Mouse (Mus musculus) spleen, postnatal 10 days (tissue): Measurements from ENCODE around the gene Adat3.

Source experiments
- DNase-seq, 2 experiments: peaks; one replicate each; pipeline ENCODE4 v3.0.0; 2021 to 2022; ENCODE audit warnings: low spot score in 2 of 2

Gene Adat3

DNA sequence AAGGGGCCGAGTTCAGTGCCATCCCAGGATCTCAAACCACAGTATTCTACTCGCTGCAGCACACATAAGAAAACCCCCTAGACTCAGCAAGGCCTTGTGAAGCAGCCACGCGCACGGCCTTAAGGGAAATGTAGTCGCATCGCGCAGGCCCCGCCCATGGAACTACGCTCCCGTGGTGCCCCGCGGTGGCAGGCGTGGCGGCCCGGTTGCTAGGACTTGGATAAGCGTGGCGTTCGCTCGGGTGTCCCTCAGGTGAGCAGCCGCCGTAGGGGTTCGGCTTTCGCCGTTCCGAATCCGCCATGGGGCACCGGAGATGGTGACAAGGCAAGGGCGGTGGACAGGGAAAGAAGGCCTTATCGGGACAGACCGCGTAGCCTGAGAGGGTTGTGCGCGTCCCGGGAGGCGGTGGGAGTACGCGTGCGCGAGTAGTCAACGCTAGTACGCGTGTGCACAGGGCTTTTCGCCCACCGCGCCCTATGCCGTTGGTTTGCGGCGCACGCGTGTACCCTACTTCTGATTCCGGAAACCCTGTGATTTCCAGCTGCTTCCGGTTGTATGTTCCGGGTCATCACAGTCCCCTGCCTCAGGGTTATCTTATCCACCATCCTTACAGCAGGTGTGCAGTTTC, at the start of gene Adat3, which contains the start of gene Scamp4:
TSS of gene Adat3 (plus strand) at position 183 of the 628 bp plus-strand sequence.
TSS of gene Scamp4 (plus strand) at position 175 of the 628 bp plus-strand sequence.
- peak; percentile 95 to 96 for DNase-seq

DNA sequence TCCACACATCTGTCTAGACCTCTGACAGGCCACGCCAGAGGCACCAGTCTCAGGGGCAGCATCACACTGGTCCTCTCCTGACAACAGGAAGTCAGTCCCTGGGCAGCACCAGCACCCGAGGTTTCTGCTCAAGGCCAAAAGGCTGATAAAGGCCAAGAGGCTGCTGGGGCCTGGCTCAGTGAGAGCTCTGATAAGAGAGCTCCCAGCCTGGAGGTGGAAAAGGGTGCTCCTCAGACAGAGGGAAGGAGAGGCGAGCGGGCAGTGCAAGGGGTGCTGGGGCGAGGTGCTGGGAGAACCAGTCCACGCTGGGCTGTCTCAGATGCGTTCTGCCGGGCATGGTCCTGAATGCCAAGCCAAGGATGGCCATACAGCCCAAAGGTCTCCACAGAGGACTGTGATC, 49.1 kb upstream of the Adat3 start:
- DNase-seq, result peak; percentile 57 to 77

DNA sequence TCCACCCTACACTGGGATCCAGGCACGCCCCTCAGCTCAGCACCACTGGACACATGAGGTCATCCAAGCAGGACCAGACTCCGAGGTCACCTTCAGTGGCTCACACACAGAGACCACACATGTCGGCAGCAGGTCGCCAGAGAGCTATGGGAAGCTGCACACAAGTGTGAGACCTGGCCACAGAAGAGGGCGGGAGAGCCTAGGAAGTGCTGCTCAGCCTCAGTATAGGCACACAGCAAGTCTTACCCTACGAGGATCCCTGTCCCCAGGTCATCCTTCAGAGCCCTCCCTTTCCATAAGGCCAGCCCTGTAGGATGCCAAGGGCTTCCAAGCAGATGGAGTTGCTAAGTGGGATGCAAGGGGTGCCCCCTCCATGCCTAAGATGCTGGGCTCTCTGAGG, 48.7 kb upstream of the Adat3 start:
- DNase-seq, result no peak

DNA sequence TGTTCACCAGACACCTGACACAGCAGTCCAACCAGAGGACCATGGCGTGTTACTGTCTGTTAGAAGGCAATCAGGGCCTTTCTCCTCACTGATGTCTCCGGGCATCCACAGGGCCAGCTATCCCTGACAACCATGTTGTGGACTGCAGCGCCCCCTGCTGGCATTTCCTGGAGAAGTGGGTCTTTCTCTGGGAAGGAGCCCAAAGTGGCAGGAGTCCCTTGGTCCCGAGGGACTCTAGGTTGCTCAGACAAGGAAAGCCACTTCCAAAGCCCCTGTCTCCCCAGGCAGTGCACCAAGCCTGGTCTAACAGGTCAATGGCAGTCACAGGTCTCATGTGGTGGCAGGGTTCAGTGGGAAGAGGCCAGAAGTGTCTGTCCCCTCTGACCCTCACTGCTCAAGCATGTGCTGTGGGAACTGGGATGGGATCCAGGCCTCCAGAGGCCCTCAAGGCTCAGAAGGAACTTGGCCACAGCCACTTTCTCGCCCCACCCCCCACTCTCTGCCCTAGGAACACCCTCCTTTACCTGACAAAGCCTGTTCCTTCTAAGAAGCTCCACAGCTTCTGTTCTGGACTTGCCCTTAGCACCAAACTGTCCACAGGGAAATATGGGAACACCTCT, 45.2 kb upstream of the Adat3 start:
- peak; percentile 89 to 92 for DNase-seq

DNA sequence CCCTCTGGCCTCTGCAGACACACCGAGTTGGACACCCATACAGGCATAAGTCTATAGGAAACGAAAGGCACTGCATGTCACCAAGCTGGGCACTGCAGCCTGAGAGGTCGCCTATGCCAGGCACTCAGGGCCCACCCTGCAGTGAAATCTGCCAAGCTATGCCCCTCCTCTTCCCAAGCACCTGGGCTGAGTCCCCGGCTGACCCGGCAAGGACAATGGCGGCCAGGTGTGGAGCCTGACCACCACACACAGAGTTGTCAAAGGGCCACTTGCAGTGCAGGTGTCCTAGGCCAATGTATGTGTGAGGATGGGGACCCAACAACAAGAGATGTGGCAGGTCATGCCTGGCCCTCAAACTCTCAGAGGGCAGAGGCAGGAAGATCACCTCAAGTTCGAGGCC, 43.2 kb upstream of the Adat3 start:
- DNase-seq, result no peak

DNA sequence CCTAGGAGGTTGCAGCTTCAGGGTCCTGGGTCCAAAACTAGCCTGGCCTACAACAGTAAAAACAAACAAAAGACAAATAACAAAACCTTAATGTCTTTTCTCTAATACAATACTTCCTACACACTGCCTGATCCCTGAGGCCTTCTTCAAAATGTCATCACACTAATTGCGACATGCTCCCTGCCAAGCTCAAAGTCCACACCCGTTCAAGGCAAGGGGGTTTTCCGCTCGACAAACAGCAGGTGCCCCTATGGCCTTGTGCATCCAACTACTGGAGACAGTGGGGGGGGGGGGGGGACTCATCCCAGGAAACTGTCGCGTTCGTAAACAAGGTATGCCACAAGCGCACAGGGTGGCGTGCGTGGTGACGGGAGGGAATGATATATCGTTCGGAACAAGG, 42.1 kb upstream of the Adat3 start:
- no peak for DNase-seq

DNA sequence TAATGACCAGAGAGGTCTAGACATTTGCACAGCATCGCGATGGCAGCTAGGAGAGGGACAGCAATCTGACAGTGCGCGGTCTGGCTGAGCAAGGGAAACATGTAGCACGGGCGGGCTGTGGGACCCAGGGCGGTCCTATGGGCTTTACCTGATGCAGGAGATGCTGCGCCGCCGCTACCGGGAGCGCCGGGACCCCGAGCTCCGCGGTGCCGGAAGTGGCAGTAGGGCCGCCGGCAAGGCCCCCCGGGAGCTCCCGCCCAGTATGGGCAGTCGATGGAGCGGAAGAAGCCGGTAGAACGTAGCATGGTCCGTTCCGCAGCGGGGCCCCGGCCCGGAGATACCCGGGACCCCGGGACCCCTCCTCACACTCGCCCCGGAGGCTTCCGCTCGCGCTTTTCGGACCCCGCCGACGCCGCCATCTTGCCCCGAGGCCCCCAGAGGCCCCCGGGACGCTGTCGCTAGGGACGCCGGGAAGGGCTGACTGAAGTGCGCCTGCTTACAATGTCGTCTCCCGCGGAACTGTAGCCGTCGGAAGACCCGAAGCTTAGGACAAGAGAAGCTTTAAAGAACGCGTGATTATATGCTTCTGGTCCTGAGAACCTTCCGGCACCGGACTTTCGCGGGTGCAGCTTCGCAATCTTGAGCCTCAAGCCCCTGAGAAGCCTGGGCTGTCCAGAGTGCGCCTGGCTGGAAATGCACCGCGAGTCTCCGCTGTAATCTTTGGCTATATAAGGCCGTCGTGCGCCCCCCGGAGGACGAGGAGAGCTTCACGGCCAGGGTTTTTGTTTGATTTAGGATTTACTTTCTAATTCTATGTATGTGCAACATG, 41.4 kb upstream of the Adat3 start, which contains the start of gene Rexo1:
TSS of gene Rexo1 (minus strand) at position 445 of the 829 bp plus-strand sequence.
- peak; percentile 94 to 98 for DNase-seq

DNA sequence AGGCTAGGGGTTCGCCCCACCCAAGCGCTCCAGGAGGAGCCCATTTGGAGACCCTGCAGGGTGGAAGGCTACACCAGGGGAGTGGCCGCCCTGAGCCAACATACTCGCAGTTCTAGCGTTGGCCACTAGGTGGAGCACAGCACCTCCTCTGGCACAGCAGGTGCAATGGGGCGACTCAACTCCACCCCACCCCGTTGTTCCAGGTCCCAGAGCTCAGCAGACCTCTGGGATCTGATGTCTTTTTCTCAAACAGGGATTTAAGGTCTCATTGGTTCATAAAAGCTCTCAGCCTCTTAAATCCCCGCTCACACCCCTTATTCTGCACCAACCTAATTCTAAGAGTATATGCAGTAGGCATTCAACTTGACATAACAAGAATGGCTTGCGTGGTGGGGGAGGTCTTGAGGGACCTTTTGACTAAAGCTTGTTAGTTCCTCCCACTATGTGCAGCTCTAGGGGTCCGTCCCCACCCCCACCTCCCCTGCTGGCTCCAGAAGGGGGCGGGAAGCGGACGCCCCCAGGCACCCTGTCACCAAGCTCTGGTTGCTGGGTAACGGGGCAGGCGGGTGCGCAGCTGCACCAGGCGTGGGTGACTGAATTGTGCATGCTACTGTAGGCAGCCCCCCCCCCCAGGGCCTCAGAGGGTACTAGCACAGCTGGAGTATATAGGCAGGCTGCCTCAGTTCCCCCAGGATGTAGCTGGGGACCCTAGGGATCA, 36.1 kb upstream of the Adat3 start:
- peak; percentile 94 for DNase-seq

DNA sequence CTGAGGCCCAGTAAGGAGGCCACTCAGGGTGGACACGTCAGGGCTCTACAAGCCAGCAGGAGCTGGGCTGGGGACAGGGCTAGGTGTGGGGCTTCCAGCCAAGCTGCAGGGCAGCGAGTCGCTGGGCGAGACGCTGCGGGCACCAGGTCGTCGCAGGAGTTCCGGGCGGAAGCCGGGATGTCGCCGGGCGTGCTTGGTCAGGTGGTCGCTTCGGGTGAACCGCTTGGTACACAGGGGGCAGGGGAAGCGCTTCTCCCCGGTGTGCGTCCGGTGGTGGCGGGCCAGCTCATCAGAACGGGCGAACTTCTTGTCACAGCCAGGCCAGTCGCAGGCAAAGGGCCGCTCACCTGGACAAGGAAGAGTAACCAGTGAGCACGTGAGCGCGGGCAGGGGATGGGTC, 33.8 kb upstream of the Adat3 start:
- DNase-seq, result no peak

DNA sequence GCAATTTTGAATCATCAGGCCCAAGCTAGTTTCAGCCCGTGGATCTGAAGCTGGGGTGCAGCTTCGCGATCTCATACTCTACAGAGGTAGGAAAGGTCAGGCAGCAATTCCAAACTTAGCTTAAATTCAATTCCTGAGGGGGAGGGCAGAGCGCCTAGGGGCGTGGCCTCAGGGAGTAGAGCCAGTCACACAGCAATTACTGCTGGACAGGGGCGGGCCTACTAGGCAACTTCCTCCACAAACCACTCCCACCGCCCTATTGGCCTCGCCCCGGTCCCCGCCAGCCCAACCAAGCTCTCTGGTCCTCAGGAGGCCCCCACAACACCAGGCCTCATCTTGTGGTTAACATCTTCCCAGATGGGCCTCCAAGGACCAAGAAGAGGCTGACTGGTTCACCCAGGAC, 33.0 kb upstream of the Adat3 start:
- DNase-seq, result peak; percentile 86 to 93

DNA sequence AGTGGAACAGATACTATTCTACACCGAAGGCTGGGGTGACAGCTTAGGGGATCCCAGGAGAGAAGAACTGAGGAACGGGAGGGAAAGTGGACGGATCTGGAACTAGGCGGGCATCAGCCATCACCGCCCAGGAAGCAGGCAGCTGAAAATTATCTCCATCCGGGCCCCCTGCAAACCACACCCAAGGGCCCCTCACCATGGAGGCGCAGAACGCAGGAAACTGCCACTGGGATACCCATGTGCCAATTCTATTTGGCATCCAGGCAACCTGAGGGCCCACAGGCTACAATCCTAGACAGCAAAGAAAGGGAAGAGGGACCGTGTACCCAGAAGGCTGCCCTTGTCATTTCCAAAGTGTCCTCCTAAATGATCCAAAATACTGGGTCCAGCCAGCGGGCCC, 32.3 kb upstream of the Adat3 start:
- peak; percentile 42 to 54 for DNase-seq

DNA sequence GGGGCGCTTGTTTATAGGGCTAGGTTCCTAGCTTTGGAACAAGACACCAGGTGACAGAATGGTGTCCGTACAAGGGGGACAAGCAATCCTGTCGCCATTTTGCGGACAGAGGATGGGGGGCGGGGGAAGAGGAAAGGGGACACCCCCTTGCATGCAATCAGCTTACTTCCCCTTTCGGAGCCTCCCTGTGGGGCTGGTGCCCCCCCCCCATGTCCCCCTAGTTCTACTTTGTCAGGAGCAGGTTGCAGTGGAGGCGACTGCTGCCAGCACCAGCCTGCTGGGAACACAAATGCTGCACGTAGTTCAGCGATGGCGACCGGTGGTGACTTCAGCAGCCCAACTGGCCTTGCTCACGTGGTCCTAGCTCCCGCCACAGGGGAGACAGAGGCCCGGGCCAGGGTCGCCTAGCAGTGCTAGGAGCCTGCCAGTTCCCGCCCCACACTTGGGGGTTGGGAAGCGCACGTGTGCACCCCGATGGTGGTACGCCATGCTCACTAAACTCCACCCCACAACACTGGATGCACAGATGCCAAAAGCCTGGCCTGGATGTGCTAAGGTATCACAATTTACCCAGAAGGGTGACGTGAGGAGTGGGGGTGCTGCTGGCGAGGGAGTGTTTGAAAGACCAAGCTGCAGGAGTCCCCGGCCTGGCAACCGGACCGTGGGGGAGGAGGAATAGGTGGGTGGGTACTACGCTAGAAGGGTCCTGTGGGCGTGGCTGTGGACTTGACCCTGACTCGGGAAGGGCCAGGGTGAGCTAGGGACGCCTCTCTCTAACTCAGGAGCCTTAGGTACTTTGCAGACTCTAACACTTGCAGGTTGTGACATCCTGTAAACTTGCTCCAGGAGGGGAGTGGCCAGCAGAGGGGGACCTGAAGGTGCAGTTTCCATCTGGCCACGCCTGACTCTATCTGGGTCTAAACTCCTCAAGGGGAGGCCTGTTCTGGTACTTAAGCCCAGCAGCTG, 31.5 kb upstream of the Adat3 start:
- DNase-seq, result peak; percentile 59 to 63

DNA sequence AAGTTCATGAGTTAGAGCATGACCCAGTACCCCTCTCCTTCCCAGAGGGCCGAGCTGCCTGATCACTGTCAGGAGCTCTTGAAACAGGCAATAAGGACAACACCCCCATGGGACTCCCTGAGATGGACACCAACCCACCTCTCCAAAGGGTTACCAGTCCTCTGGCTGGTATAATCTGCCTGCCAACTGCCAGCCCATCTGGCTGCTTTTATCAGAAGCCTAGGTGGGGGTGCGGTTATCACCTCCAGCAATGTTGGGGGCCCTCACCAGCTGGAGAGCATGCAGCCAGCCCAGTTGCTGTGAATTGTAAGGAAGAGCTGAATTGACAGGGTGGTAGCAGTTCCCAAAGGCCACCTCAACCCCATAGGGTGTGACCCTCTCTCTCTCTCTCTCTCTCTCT, 30.2 kb upstream of the Adat3 start:
- DNase-seq, result peak; percentile 68

DNA sequence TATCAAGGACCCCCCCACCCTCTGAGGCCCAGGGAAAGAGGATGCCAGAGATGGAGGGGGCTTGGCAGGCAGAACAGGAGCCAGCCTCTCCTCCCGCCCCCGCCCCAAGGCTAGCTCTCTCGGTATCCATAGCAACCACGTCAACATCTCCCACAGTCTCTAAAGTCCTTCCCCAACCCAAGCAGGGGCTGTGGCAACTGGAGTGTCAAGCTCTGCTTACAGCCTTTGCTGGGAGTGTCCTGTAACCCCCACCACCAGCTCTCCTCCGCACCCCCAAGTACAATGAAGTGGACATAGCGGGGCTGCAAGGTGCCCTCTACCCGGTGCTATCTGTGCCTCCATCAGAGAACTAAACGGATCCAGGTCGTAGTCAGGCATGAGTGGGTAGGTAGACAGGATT, 28.7 kb upstream of the Adat3 start:
- DNase-seq, result no peak

DNA sequence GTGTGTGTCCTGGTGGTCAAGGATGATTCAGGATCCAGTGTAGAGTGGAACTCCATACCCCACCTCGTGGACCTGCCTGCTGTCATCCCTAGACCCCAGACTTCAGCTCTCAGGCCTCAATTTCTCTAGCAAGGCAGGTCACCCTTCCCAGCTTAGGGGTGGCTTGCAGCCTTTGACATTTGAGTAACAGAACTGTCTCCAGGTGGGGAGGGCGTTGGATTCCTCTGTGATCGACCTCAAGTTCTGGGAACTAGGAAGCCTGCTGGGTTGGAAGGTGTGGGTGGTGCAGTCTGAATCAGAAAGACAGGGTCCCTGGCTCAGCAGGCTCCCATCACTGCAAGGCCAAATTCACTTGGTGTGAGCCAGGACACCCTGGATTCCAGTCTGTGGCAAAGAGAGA, 27.8 kb upstream of the Adat3 start:
- DNase-seq, result no peak

DNA sequence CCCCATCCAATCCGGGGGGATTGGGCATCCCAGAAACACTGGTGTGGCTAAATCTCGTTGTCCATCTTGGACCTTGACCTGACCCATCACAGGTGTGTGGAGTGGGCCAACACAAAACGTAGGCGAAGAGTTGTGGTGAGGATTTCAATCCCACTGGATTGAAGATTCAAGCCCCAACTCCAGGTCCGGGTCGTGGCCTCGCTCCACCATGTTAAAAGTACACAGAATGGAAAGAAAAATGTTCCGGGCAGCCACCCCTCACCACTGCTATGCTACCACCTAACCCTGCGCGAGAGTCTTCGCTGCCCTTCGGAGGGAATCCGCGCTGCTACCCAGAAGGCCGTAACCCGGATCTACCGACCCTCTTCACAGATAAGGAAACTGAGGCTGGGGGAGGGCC, 26.8 kb upstream of the Adat3 start:
- peak; percentile 30 to 39 for DNase-seq

DNA sequence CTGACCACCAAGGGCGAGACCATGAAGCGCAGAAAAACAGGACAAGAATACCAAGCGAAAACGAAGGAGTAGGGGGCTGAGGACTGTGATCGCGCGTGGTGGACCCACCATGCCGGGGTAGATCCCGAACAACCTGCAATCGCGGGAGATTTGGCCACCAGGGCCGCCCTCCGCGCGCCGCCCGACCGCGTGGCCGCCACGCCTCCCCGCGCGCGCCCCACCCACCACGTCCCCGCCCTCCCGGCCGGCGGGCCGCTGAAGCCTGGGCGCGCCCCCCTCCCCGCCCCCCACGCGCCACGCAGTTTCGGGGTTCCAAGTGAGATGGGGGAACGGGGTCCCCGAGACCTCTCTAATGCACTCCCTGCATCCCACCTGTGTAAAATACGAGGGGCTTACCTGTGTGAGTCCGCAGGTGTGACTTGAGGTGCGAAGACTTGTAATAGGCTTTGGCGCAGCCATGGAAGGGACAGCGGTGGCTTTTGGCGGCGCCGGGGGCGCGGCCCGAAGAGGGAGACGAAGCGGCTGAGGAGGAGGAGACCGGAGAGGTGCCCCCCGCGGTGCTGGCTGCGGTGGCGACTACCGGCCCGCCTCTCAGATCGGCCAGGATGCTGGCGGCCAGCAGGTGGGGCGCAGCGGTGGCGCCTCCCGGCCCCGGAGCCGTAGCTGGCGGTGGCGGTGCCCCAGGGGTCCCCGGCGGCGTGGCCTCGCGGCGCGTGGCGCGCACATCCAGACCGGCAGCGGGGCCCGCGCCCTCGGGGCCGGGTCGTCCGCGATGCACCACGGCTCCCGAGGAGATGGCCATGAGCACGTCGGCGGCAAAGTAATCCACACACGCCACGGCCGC, 26.1 kb upstream of the Adat3 start:
- peak; percentile 71 to 82 for DNase-seq

DNA sequence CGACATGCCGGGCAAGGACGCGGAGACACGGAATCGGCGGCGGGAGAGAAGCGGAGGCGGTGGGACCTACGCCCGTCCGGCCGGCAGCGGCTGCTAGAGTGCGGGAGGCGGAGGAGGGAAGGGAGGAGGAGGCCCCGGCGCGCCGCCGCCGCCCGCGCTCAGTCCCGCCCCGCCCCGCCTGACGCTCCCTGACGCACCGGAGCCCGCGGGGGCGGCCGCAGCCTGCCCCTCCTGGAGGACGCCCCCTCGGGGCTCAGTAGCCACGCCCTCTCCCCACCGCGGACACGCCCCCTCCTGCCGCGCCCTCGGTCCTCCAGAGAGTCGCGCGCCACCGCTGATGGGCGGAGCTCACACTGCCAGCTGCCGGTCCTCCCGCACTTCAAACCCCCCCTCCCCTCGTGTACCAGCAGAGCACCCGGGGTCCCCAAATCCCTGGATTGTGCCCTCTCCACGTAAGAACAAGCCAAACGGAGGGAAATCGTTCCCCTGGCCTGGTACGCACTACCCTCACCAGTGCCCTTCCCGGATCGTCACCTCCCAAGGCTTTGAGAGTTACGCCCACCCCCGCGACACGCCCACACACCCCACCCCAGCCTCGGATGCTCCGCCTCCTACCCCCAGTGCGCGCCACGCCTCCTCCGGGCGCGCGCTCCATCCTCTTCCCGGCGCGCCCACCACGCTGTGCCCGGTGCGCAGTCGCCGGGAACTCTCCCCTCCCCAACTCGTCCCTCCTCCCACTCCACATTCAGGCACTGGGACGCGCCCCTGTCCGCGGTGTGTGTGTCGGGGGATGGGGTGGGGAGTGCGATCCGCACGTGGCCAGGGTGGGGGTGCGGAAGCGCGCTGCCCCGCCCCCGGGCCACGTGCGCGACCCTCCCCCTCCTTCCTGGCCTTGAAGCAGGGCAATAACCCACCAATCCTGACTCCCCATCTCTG, 25.2 kb upstream of the Adat3 start, which contains the start of gene Klf16:
TSS of gene Klf16 (minus strand) at position 127 of the 936 bp plus-strand sequence.
- DNase-seq, result peak; percentile 99
